Mouse (Mus musculus): ENCODE data around the gene Mynn. TPM values are rescaled to one million over a fixed set of nuclear protein-coding genes. Genes with fewer than 3 reads are reported as not detected.
A peak's percentile ranks its signal among the peaks of the same experiment; 100 is the strongest.
"Not testable (repeated sequence)": the region's sequence is repeated elsewhere in the genome, so short reads cannot be mapped to it uniquely, and the experiment has no call there.

Gene Mynn
- total RNA-seq (2014; rRNA removed) (8.8 and 10.5 TPM in 2 replicates), polyA plus RNA-seq (2012; rRNA removed) (3.3 and 5.1 TPM in 2 replicates)

DNA sequence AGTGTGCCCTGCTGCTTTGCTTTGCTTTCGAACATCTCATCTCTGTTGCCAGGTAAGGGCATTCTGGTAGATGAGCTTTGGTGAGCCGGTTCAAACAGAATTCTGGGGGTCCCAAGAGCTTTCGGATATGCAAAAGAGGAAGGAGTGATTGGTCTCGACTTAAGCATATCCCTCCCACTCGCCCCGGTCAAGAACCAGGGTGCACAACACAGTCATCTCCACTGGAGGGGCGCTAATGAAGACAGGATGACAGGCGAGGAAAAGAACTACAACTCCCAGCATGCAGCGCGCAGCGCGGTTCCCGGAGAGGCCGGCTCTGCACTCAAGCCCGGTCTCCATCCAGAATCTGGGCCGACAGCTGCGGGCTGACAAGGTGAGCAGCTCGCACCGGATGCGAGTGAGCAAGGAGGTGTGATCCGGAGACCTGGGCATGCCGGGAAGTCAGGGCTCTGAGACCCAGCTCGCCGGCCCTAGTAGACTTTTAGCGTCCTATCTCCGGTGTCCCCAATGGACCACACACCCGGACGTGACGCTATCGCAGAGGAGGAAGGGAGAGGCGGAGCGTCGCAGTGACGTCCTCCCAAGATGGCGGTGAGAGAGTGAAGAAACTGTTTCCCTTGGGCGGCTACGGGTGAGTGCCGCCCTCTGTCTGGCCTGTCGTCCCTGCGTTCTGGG is at the start of gene Mynn:
Mynn (plus strand) TSS at position 1 of the 675 bp plus-strand sequence.
- WGBS: under 1% methylated on average over 40 of the region's 40 CpGs
- peak; percentile 89 for DNase-seq (ENCODE audit: extremely low read depth, low read depth, low spot score)

DNA sequence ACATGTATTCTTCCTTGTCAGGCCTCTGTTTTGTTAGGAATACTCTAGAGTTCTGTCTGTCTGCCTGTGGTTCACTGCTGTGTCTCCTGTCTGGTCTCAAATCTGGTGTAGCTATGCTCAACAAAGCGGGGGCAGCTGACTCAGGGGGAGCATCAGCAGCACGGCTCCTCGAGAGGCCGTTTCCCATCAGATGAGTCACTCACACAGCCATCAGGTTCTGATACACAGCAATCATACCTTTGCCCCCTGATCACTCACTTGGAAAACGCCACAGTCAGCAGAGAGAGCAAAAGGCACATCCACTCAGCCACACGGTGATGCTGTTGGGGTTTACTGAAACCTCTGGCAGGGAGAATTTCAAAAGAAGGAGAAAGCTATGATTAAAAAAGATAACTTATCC is 48.1 kb upstream of the Mynn start:
- DNase-seq (ENCODE audit: extremely low read depth, low read depth, low spot score): no peak
- WGBS: 34% methylated on average over 6 of the region's 6 CpGs
- Histone ChIP-seq H3K4me3 (ENCODE audit: insufficient read depth, low read depth, low read length) (no peak overlapping the region), H3K79me2 (ENCODE audit: control insufficient read depth, insufficient read depth, low read length) (no peaks in the 10 kb centered on the region), H3K27ac (replicated peaks; ENCODE audit: insufficient read depth, low read depth, low read length) (no peak overlapping the region), H3K36me3 (ENCODE audit: control insufficient read depth, insufficient read depth, low read length) (no peaks in the 10 kb centered on the region), H3K9ac (ENCODE audit: low read depth, low read length) (no peak overlapping the region), H3K27me3 (ENCODE audit: control insufficient read depth, insufficient read depth, low read length) (no peaks in the 10 kb centered on the region), H3K4me1 (ENCODE audit: control insufficient read depth, insufficient read depth, low read length) (peaks cover 2% of the 10 kb centered on the region; the same call in 1 of the 2 replicates)
- TF ChIP-seq CTCF (IDR thresholded peaks at IDR 0.05; ENCODE audit: low read depth, low read length) (no peak), POLR2A (IDR thresholded peaks at IDR 0.05; ENCODE audit: extremely low read depth, insufficient read depth, low read length) (no peak)

More for the DNA sequence above, at the start of gene Mynn:
- peaks cover 5% of the 10 kb centered on the region; the same call in 1 of the 2 replicates for H3K36me3 ChIP-seq (ENCODE audit: control insufficient read depth, insufficient read depth, low read length)
- peak within 1 kb of the TSS; percentile 95 for H3K27ac ChIP-seq (replicated peaks; ENCODE audit: insufficient read depth, low read depth, low read length)
- H3K4me1 ChIP-seq (ENCODE audit: control insufficient read depth, insufficient read depth, low read length): peaks cover 4% of the 10 kb centered on the region; the same call in 1 of the 2 replicates
- peaks cover 6% of the 10 kb centered on the region; the same call in 1 of the 2 replicates for H3K79me2 ChIP-seq (ENCODE audit: control insufficient read depth, insufficient read depth, low read length)
- TF ChIP-seq POLR2A (IDR thresholded peaks at IDR 0.05; ENCODE audit: extremely low read depth, insufficient read depth, low read length): 0 out of 2 replicates have a peak, but pooled peaks have one; percentile 49
- TF ChIP-seq CTCF (IDR thresholded peaks at IDR 0.05; ENCODE audit: low read depth, low read length): peak; percentile 63
- peak within 1 kb of the TSS; percentile 89 for H3K4me3 ChIP-seq (ENCODE audit: insufficient read depth, low read depth, low read length)
- H3K27me3 ChIP-seq (ENCODE audit: control insufficient read depth, insufficient read depth, low read length): no peaks in the 10 kb centered on the region
- peak within 1 kb of the TSS; percentile 93 for H3K9ac ChIP-seq (ENCODE audit: low read depth, low read length)

DNA sequence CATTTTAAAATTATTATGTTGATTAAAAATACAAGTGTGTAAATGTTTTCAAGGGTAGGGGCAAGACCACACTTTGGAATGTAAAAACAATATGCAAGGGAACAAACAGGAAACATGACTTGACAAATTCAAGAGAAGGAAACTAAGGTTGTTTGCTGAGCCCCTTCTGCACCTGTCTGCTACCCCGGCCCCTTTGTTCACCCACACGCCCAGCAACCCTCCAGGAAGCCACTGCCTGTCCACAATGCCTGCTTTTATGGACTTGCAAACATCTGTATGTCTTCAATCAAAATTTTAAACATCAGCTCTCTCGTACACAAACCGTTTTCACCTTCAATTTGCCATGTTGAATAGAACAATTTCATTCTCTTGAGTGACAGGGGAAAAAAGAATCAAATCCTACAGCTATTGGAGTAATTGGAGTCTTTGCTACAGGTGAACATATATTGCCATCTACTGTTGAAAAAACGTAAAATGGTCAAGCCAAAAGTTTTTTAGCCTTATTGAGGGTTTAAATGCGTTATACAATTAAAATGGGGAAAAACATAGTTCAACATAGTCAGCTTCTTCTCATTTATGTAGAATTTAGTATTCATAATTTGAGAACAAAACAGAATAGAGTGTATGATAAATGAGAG is 41.1 kb upstream of the Mynn start:
- Histone ChIP-seq H3K27ac (replicated peaks; ENCODE audit: insufficient read depth, low read depth, low read length) (no peak overlapping the region), H3K36me3 (ENCODE audit: control insufficient read depth, insufficient read depth, low read length) (no peaks in the 10 kb centered on the region), H3K4me1 (ENCODE audit: control insufficient read depth, insufficient read depth, low read length) (no peaks in the 10 kb centered on the region), H3K4me3 (ENCODE audit: insufficient read depth, low read depth, low read length) (no peak overlapping the region), H3K79me2 (ENCODE audit: control insufficient read depth, insufficient read depth, low read length) (no peaks in the 10 kb centered on the region), H3K9ac (ENCODE audit: low read depth, low read length) (no peak overlapping the region), H3K27me3 (ENCODE audit: control insufficient read depth, insufficient read depth, low read length) (no peaks in the 10 kb centered on the region)
- TF ChIP-seq POLR2A (IDR thresholded peaks at IDR 0.05; ENCODE audit: extremely low read depth, insufficient read depth, low read length): no peak
- WGBS: 54% methylated on average over 6 of the region's 6 CpGs
- peak; percentile 9 for DNase-seq (ENCODE audit: extremely low read depth, low read depth, low spot score)

DNA sequence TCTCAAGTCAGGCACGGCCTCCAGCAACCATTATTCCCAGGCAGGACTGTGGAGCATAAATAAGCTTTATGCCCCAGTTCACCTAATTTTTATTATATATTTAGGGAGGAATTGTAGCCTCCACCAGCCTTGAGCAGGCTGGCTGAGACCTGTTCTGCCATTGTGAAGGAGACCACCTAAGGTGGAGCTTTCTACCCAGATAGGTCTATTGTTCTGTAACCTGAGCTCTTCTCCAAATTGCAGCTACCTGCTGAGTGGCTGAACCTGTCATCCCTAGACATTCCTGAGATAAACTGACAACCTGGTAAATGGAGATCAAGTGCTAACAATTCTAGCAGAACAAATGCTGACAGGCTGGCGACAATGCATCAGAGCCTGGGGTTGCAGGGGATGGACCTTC is 35.5 kb upstream of the Mynn start:
- H3K36me3 ChIP-seq (ENCODE audit: control insufficient read depth, insufficient read depth, low read length); DNase-seq (ENCODE audit: extremely low read depth, low read depth, low spot score); H3K27ac ChIP-seq (replicated peaks; ENCODE audit: insufficient read depth, low read depth, low read length); H3K27me3 ChIP-seq (ENCODE audit: control insufficient read depth, insufficient read depth, low read length); H3K9ac ChIP-seq (ENCODE audit: low read depth, low read length); H3K4me3 ChIP-seq (ENCODE audit: insufficient read depth, low read depth, low read length); H3K4me1 ChIP-seq (ENCODE audit: control insufficient read depth, insufficient read depth, low read length); H3K79me2 ChIP-seq (ENCODE audit: control insufficient read depth, insufficient read depth, low read length): not testable (repeated sequence)
- 75% methylated on average over 1 of the region's 2 CpGs for WGBS

DNA sequence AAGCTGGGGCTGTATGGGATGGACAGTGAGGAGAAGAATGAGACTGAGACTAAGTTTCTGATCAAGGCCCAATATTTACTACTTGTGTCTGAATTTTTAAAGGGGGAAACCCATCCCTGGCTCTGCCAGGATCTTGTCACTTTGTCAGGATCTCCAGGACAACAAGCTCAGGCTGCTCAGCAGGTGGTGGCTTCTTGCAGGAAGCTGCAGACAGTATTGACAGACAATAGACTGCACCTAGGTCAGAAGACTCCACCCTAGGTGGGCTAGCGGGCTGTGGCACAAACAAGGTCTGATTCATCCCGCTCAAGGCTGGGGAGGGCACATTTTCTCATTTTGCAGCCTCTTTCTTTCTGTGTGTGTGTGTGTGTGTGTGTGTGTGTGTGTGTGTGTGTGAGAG is 28.3 kb upstream of the Mynn start:
- H3K36me3 ChIP-seq (ENCODE audit: control insufficient read depth, insufficient read depth, low read length): no peaks in the 10 kb centered on the region
- H3K27me3 ChIP-seq (ENCODE audit: control insufficient read depth, insufficient read depth, low read length): no peaks in the 10 kb centered on the region
- no peak for DNase-seq (ENCODE audit: extremely low read depth, low read depth, low spot score)
- no peak overlapping the region for H3K27ac ChIP-seq (replicated peaks; ENCODE audit: insufficient read depth, low read depth, low read length)
- H3K79me2 ChIP-seq (ENCODE audit: control insufficient read depth, insufficient read depth, low read length): no peaks in the 10 kb centered on the region
- H3K9ac ChIP-seq (ENCODE audit: low read depth, low read length): no peak overlapping the region
- TF ChIP-seq CTCF (IDR thresholded peaks at IDR 0.05; ENCODE audit: low read depth, low read length) (no peak), POLR2A (IDR thresholded peaks at IDR 0.05; ENCODE audit: extremely low read depth, insufficient read depth, low read length) (no peak)
- no peak overlapping the region for H3K4me3 ChIP-seq (ENCODE audit: insufficient read depth, low read depth, low read length)
- H3K4me1 ChIP-seq (ENCODE audit: control insufficient read depth, insufficient read depth, low read length): no peaks in the 10 kb centered on the region
- WGBS: 51% methylated on average over 2 of the region's 2 CpGs

DNA sequence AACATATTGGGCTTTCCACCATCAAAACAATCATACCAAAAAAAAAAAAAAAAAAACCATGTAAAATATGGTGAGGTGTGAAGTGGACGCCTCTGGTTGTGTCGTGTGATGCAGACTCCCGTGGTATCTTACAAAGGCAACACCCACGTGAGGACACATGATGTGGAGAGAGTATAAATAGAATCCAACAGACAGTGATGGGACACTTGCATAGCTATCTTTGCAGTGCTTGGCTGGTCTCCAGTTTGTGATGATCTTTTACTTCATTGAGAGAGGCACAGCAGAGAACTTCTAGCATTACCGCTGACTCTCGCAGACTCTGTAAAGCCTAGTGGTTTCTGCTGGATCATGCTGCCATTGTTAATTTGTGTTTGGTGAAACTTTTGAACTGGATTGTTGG is 13.0 kb upstream of the Mynn start:
- peaks cover 4% of the 10 kb centered on the region for H3K4me1 ChIP-seq (ENCODE audit: control insufficient read depth, insufficient read depth, low read length)
- no peaks in the 10 kb centered on the region for H3K79me2 ChIP-seq (ENCODE audit: control insufficient read depth, insufficient read depth, low read length)
- no peaks in the 10 kb centered on the region for H3K27me3 ChIP-seq (ENCODE audit: control insufficient read depth, insufficient read depth, low read length)
- no peak for TF ChIP-seq POLR2A (IDR thresholded peaks at IDR 0.05; ENCODE audit: extremely low read depth, insufficient read depth, low read length)
- TF ChIP-seq CTCF (IDR thresholded peaks at IDR 0.05; ENCODE audit: low read depth, low read length): no peak
- 81% methylated on average over 6 of the region's 6 CpGs for WGBS
- DNase-seq (ENCODE audit: extremely low read depth, low read depth, low spot score): no peak
- H3K27ac ChIP-seq (replicated peaks; ENCODE audit: insufficient read depth, low read depth, low read length): no peak overlapping the region
- no peaks in the 10 kb centered on the region for H3K36me3 ChIP-seq (ENCODE audit: control insufficient read depth, insufficient read depth, low read length)
- H3K9ac ChIP-seq (ENCODE audit: low read depth, low read length): no peak overlapping the region
- H3K4me3 ChIP-seq (ENCODE audit: insufficient read depth, low read depth, low read length): no peak overlapping the region

Data from liver, adult 2 months (tissue).